Mouse (Mus musculus): Measurements from ENCODE around the gene H2afv. TPM values are rescaled to one million over a fixed set of nuclear protein-coding genes. Genes with fewer than 3 reads are reported as not detected.

The H2afv gene
- polyA plus RNA-seq (2017; shearing (Covaris generic)), result 194 TPM

GRCm38 (mm10) chr11:6444077-6444853 is at the start of gene H2afv:
H2afv (minus strand) TSS chr11:6444443.

DNA sequence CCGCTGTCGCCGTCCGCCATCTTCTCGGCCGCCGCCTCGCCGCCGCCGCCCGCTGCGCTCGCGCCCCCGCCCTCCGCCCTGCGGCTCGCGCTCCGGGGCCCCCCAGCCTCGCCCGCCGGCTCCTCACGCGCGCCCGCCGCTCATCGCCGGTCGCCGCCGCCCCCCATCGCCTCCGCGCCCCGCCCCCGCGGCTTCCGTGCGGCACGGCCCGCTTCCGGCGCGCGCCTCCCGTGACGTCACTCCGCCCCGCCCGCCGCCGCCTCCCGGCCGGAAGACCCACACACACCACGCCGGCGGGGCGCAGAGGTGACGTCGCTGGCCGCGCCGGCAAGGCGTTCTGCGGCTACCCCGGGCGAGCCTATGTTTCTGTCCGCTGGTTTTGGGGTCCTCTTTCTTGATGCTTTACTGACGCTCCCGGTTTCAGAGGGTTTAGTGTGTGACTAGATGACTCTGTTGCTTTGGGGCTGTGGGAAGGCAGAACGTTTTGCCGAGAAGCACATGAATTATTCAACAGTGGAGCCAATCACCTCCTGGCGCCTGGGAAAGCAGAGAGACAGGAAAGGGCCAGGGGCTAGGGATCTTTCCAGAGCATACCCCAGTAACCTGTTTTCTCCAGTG is 31.7 kb upstream of the H2afv start, which contains the start of gene Purb:
Gene Purb (minus strand): TSS at position 51 of the 618 bp plus-strand sequence.

DNA sequence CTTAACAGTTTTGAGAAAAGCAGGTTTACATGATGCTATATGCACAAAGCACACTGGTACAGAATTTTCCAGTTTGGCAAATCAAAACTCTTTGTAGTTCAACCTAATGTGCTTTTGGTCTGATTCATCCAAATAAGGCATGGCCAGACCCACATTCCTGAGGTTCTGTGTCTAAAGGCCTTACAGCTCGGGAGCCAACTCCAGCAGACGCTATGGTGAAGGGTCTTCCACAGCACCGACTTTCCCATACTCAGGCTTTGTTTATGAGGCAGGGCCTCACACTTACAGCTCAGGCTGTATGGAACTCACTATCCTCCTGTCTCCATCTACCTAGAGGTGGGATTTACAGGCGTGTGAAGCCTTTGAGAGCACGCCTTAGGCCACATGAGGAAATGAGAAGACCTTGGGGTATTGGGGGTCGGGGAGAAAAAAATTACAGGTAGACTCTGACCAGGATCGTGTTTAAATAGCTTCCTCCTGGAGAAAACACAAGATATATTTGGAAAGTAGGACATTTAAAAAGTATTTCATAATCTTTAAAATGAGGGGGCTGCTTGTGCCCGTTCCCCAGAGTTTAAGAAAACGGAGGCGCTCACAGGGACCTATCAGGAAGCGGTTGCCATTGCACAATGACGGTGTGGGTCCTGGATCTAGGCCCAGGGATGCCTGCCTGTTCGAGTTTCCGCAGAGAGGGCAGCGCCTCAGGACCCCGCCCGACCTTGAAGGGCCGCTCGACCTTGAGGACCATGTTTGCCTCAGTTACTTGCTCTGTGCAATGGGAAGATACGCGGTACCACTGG is 29.3 kb downstream of the H2afv start, which contains the start of gene Ppia:
Gene Ppia (plus strand): TSS at position 693 of the 800 bp plus-strand sequence.

GRCm38 (mm10) chr11:6388726-6389413 is 55.4 kb downstream of the H2afv start, which contains the start of gene Zmiz2:
Zmiz2 (plus strand) TSS chr11:6389074.

Other genes with a start within 250 kb of the H2afv start
- not detected for gene A730071L15Rik, start 244.4 kb downstream of the H2afv start, polyA plus RNA-seq (2017; shearing (Covaris generic))
- 51.0 TPM for gene Nudcd3, start 244.0 kb downstream of the H2afv start, polyA plus RNA-seq (2017; shearing (Covaris generic))
- 0.07 TPM for gene Npc1l1, start 214.3 kb downstream of the H2afv start, polyA plus RNA-seq (2017; shearing (Covaris generic))
- gene Ddx56, start 176.7 kb downstream of the H2afv start, polyA plus RNA-seq (2017; shearing (Covaris generic)), result 76.8 TPM
- gene Tmed4, start 169.6 kb downstream of the H2afv start, polyA plus RNA-seq (2017; shearing (Covaris generic)), result 51.0 TPM
- 227 TPM for gene Ogdh, start 152.8 kb downstream of the H2afv start, polyA plus RNA-seq (2017; shearing (Covaris generic))
- 59.2 TPM for gene Zmiz2, start 55.4 kb downstream of the H2afv start, polyA plus RNA-seq (2017; shearing (Covaris generic))
- 4,323 TPM for gene Ppia, start 29.0 kb downstream of the H2afv start, polyA plus RNA-seq (2017; shearing (Covaris generic))
- 28.0 TPM for gene Purb, start 31.5 kb upstream of the H2afv start, polyA plus RNA-seq (2017; shearing (Covaris generic))
- gene Myo1g, start 76.5 kb upstream of the H2afv start, polyA plus RNA-seq (2017; shearing (Covaris generic)), result 127 TPM
- gene Ccm2, start 102.4 kb upstream of the H2afv start, polyA plus RNA-seq (2017; shearing (Covaris generic)), result 436 TPM
- gene Nacad, start 161.6 kb upstream of the H2afv start, polyA plus RNA-seq (2017; shearing (Covaris generic)), result 1.2 TPM
- 23.5 TPM for gene Tbrg4, start 181.6 kb upstream of the H2afv start, polyA plus RNA-seq (2017; shearing (Covaris generic))
- gene Wap, start 194.2 kb upstream of the H2afv start, polyA plus RNA-seq (2017; shearing (Covaris generic)), result not detected
- 530 TPM for gene Ramp3, start 214.1 kb upstream of the H2afv start, polyA plus RNA-seq (2017; shearing (Covaris generic))